Mouse (Mus musculus) hindbrain, embryonic 11.5 days (tissue): ENCODE data around the gene Senp2. TPM values are rescaled to one million over a fixed set of nuclear protein-coding genes. Genes with fewer than 3 reads are reported as not detected.

Source experiments
- ATAC-seq: fragments of 200-750 bp; cut with Nextera tagmentation; 2 replicates; pipeline ENCODE4 v1.8.0; 2017; ENCODE audit warnings: mild to moderate bottlenecking, moderate TSS enrichment, moderate library complexity; ENCODE audit not compliant: low FRiP score
- DNase-seq: peaks from one replicate; pipeline ENCODE4 v3.0.0-alpha.2; 2015; ENCODE audit warnings: low spot score
- H3K27ac ChIP-seq: fragments of 300-500 bp; sonication (generic); 2 replicates; pipeline ENCODE4 v1.5.1; 2014; ENCODE audit warnings: mild to moderate bottlenecking, low read depth, low read length
- H3K27me3 ChIP-seq: fragments of 300-500 bp; sonication (generic); 2 replicates; pipeline ENCODE4 v1.6.1; 2014; ENCODE audit warnings: mild to moderate bottlenecking, low read length, moderate library complexity, mixed read lengths; ENCODE audit not compliant: control insufficient read depth, insufficient read depth
- H3K36me3 ChIP-seq: fragments of 300-500 bp; sonication (generic); 2 replicates; pipeline ENCODE4 v1.6.1; 2014; ENCODE audit warnings: mild to moderate bottlenecking, low read length, moderate library complexity, mixed read lengths; ENCODE audit not compliant: control insufficient read depth, insufficient read depth
- H3K4me1 ChIP-seq: fragments of 300-500 bp; sonication (generic); replicated peaks from 2 replicates; pipeline ENCODE4 v1.6.1; 2014; ENCODE audit warnings: low read length, mixed read lengths; ENCODE audit not compliant: control insufficient read depth, insufficient read depth
- H3K4me2 ChIP-seq: fragments of 300-500 bp; sonication (generic); replicated peaks from 2 replicates; pipeline ENCODE4 v1.6.1; 2014; ENCODE audit warnings: mild to moderate bottlenecking, low read depth, low read length
- H3K4me3 ChIP-seq: fragments of 300-500 bp; sonication (generic); 2 replicates; pipeline ENCODE4 v1.5.1; 2014; ENCODE audit warnings: low read depth, low read length
- H3K9ac ChIP-seq: fragments of 300-500 bp; sonication (generic); 2 replicates; pipeline ENCODE4 v1.6.1; 2014; ENCODE audit warnings: low read depth, low read length
- H3K9me3 ChIP-seq: fragments of 300-500 bp; sonication (generic); 2 replicates; pipeline ENCODE4 v1.6.1; 2016; ENCODE audit warnings: low read length; ENCODE audit not compliant: control insufficient read depth
- WGBS: fragments of 180-500 bp; shearing (Covaris S2); extraction: QIAGEN DNeasy Blood & Tissue Kit; methylation state at CpG from one replicate; pipeline ENCODE4 v1.1.7; 2014; 5-methylcytosine and 5-hydroxymethylcytosine counted together
- polyA plus RNA-seq: library from polyadenylated mRNA; unstranded; fragments of >200 nt; fragmentation: Nextera tagmentation; extraction: Ambion mirVana; gene quantifications from 2 replicates; pipeline ENCODE4 v1.2.1, GENCODE M21; 2014

Gene Senp2
- 64.3 and 66.1 TPM in 2 replicates for polyA plus RNA-seq

DNA sequence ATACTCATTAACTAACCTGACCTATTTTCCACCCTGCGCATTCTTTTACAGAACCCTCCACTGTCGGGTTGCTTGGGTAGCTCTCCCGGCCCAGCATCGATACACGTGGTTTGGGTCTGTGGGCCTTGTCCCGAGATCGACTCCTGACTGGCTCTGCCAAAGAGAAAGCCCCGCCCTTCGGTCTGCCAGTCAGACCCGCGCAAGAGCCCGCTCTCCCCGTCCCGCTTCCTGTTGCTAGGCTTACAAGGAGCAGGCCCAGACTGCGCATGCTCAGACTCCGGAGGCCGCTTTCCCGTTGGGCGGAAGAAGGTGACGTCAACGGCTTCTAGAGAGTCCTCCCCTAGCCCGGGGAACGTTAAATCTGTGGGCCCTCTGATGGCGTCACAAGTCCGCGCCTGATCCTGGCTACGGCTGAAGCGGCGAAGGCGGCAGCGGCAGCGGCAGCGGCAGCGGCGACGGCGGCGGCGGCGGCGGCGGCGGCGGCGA, at the start of gene Senp2:
TSS of gene Senp2 (plus strand) at position 386 of the 486 bp plus-strand sequence.
- ATAC-seq: peak; percentile 99
- Histone ChIP-seq H3K36me3 (no peaks in the 10 kb centered on the region), H3K9me3 (no peaks in the 10 kb centered on the region), H3K9ac (peak within 1 kb of the TSS; percentile 66), H3K4me1 (no peaks in the 10 kb centered on the region), H3K4me2 (peak within 1 kb of the TSS; percentile 85), H3K27me3 (no peaks in the 10 kb centered on the region), H3K27ac (no peak within 1 kb of the TSS), H3K4me3 (peak within 1 kb of the TSS; percentile 70)
- under 1% methylated on average over 45 of the region's 45 CpGs for WGBS
- DNase-seq: peak; percentile 100

DNA sequence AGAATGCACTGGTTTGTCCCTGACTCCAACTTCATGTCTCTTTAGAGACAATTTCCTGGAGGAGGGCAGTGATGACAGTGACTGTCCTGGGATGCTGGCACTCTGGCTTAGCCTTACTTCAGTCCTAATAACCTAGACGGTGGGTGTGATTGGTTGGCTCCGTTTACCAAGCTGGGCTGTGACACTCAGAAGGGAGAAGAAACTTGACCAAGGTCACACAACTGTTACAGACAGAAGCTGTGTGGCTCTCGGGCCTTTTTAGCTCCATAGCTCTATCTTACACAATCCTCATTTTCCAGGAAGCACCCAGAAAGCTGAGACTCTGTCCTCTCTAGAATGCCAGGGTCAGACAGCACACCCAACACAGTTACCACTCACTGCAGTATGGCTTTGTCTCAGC, 43.7 kb upstream of the Senp2 start:
- 82% methylated on average over 3 of the region's 3 CpGs for WGBS
- Histone ChIP-seq H3K9ac (no peak overlapping the region), H3K4me3 (no peak overlapping the region), H3K27me3 (no peaks in the 10 kb centered on the region), H3K36me3 (no peaks in the 10 kb centered on the region), H3K4me1 (no peaks in the 10 kb centered on the region), H3K4me2 (no peak overlapping the region), H3K27ac (no peak overlapping the region), H3K9me3 (no peaks in the 10 kb centered on the region)
- DNase-seq (no peak), ATAC-seq (no peak)

DNA sequence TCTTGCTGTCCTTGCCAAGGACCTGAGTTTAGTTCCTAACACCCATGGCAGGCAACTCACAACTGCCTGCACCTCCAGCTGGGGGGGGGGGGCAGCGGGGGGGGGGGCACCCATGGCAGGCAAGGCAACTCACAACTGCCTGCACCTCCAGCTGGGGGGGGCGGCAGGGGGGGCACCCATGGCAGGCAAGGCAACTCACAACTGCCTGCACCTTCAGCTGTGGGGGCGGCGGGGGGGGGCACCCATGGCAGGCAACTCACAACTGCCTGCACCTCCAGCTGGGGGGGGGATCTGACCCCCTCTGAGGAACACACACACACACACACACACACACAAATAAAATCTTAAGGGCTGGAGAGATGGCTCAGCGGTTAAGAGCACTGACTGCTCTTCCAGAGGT, 39.4 kb upstream of the Senp2 start:
- Histone ChIP-seq H3K36me3 (no peaks in the 10 kb centered on the region), H3K9ac (no peak overlapping the region), H3K4me2 (no peak overlapping the region), H3K27ac (no peak overlapping the region), H3K4me1 (no peaks in the 10 kb centered on the region), H3K27me3 (no peaks in the 10 kb centered on the region), H3K9me3 (no peaks in the 10 kb centered on the region), H3K4me3 (no peak overlapping the region)
- DNase-seq (no peak), ATAC-seq (no peak)
- WGBS: 81% methylated on average over 5 of the region's 5 CpGs

GRCm38 (mm10) chr16:21970536-21970935, 38.7 kb upstream of the Senp2 start:
- Histone ChIP-seq H3K9ac (no peak overlapping the region), H3K27ac (no peak overlapping the region), H3K4me2 (no peak overlapping the region), H3K9me3 (no peaks in the 10 kb centered on the region), H3K4me1 (no peaks in the 10 kb centered on the region), H3K36me3 (no peaks in the 10 kb centered on the region), H3K4me3 (no peak overlapping the region), H3K27me3 (no peaks in the 10 kb centered on the region)
- DNase-seq (no peak), ATAC-seq (no peak)
- WGBS: 84% methylated on average over 6 of the region's 6 CpGs

DNA sequence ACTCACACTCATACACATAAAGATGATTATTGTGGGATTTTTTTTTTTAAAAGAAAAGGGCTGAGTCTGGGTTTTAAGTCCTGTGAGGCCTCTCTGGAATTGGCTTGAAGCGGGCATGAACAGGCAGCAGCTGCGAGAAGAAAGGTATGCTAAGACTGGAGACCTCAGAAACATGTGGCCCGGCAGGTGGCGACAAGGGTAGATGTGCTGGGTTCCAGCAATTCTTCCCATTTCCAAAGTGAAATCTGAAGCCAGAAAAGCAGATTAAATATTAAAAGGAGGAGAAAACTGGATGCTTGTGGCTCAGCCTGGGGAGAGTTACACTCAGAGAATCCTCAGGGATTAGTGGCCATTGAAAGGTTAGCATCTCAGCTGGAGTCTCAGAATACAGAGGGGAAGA, 37.8 kb upstream of the Senp2 start:
- Histone ChIP-seq H3K27ac (no peak overlapping the region), H3K4me1 (peaks cover 4% of the 10 kb centered on the region; the same call in 1 of the 2 replicates), H3K36me3 (no peaks in the 10 kb centered on the region), H3K9ac (no peak overlapping the region), H3K9me3 (no peaks in the 10 kb centered on the region), H3K27me3 (no peaks in the 10 kb centered on the region), H3K4me3 (no peak overlapping the region), H3K4me2 (no peak overlapping the region)
- no peak for ATAC-seq
- DNase-seq: no peak
- 50% methylated on average over 4 of the region's 4 CpGs for WGBS

GRCm38 (mm10) chr16:21976203-21976602, 33.1 kb upstream of the Senp2 start:
- WGBS: 2% methylated on average over 16 of the region's 16 CpGs
- Histone ChIP-seq H3K4me1 (peaks cover 4% of the 10 kb centered on the region; the same call in 1 of the 2 replicates), H3K9ac (peak overlapping the region; percentile 27; the same call in 1 of the 2 replicates), H3K27me3 (no peaks in the 10 kb centered on the region), H3K36me3 (no peaks in the 10 kb centered on the region), H3K4me3 (no peak overlapping the region), H3K9me3 (no peaks in the 10 kb centered on the region), H3K27ac (no peak overlapping the region), H3K4me2 (peak overlapping the region; percentile 30; the same call in 1 of the 2 replicates)
- no peak for ATAC-seq
- DNase-seq: peak; percentile 15

DNA sequence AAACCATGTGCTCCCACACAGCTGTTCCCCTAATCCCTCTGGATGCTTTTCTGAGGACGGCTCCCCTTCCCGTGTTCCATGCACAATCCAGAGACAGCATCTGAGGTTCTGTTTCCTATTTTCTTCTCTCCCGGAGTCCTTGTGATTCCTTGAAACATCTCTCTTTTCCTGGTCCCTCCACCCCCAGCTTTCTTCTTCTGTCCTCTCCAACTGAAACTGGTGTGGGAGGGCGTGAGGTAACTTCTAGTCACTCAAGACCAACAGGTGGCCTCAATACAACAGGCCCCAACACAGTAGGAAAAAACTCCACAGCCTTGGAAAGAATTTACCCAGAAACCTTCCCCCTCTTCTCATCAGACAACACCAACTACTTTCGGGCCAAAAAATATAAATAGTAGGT, 31.9 kb upstream of the Senp2 start:
- Histone ChIP-seq H3K27ac (no peak overlapping the region), H3K9me3 (no peaks in the 10 kb centered on the region), H3K4me2 (no peak overlapping the region), H3K36me3 (no peaks in the 10 kb centered on the region), H3K4me3 (no peak overlapping the region), H3K4me1 (peaks cover 4% of the 10 kb centered on the region; the same call in 1 of the 2 replicates), H3K9ac (no peak overlapping the region), H3K27me3 (no peaks in the 10 kb centered on the region)
- WGBS: 79% methylated on average over 5 of the region's 5 CpGs
- DNase-seq (no peak), ATAC-seq (no peak)

DNA sequence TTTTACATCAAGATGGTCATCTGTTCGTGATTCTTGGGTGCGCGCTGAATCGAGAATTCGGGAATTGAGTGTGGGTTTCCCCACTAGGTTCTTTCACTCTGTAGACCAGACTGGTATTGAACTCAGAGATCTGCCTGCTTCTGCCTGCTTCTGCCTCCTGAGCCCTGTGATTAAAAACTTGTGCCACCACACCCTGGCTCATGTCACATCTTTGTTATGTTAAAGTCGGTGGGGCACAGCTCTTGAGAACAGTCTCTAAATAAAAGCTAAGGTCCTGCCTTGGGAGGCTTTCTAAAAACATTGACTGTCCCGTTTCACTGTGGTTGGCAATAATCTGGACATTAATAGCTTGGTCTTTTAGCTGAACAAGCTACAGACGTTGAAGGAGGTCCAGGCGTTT, 26.1 kb upstream of the Senp2 start:
- Histone ChIP-seq H3K9ac (no peak overlapping the region), H3K4me2 (no peak overlapping the region), H3K36me3 (no peaks in the 10 kb centered on the region), H3K27ac (no peak overlapping the region), H3K4me1 (no peaks in the 10 kb centered on the region), H3K9me3 (no peaks in the 10 kb centered on the region), H3K4me3 (no peak overlapping the region), H3K27me3 (no peaks in the 10 kb centered on the region)
- no peak for DNase-seq
- ATAC-seq: no peak
- 96% methylated on average over 9 of the region's 9 CpGs for WGBS

DNA sequence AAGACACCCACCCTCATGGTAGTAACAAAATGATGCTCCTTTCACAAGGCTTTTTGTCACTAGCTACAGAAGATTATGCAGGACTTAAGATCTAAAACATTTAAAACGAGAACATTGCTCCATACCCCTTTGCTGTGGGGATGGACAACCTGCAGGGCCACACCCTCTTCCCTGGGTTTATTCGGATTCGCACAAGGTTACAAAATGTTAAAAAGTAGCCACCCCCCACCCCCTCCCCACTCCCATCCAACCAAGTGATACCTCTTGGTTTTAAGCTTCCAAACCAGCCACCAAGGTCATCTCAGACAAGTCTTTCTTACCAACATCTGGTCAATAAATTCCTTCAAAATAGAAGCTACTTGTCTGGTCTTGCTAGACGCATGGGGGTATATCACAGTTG, 25.7 kb upstream of the Senp2 start:
- H3K4me1 ChIP-seq: no peaks in the 10 kb centered on the region
- 93% methylated on average over 4 of the region's 4 CpGs for WGBS
- H3K9ac ChIP-seq: no peak overlapping the region
- DNase-seq: no peak
- H3K36me3 ChIP-seq: no peaks in the 10 kb centered on the region
- no peak overlapping the region for H3K27ac ChIP-seq
- H3K4me2 ChIP-seq: no peak overlapping the region
- H3K27me3 ChIP-seq: no peaks in the 10 kb centered on the region
- ATAC-seq: no peak
- no peak overlapping the region for H3K4me3 ChIP-seq
- no peaks in the 10 kb centered on the region for H3K9me3 ChIP-seq
